Mouse (Mus musculus) olfactory bulb, adult 2 months (tissue): ENCODE measurements around the gene Tmem132b.

Source experiments
- CTCF ChIP-seq: fragments of 200-500 bp; IDR thresholded peaks from 2 replicates; pipeline ENCODE4 v1.5.1; 2012; ENCODE audit warnings: low read depth, mild to moderate bottlenecking, low read length, moderate library complexity; ENCODE audit not compliant: insufficient read depth
- POLR2A ChIP-seq: fragments of 200-500 bp; IDR thresholded peaks from 2 replicates; pipeline ENCODE4 v1.6.1; 2012; ENCODE audit warnings: mild to moderate bottlenecking, low read depth, low read length, moderate library complexity; ENCODE audit not compliant: insufficient read depth

GRCm38 (mm10) chr5:125518640-125519039 lies 12.9 kb upstream of the Tmem132b start:
- TF ChIP-seq CTCF (peak; percentile 29; the same call in 1 of the 2 replicates), POLR2A (no peak)
